Mouse (Mus musculus) A20 (cell line): ENCODE data around the gene Npdc1.
"Not testable (repeated sequence)": the region's sequence is repeated elsewhere in the genome, so short reads cannot be mapped to it uniquely, and the experiment has no call there.

Experiments used
- DNase-seq: peaks from one replicate; pipeline ENCODE4 v3.0.0-alpha.2; 2011; ENCODE audit warnings: low read depth, low spot score

Gene Npdc1

DNA sequence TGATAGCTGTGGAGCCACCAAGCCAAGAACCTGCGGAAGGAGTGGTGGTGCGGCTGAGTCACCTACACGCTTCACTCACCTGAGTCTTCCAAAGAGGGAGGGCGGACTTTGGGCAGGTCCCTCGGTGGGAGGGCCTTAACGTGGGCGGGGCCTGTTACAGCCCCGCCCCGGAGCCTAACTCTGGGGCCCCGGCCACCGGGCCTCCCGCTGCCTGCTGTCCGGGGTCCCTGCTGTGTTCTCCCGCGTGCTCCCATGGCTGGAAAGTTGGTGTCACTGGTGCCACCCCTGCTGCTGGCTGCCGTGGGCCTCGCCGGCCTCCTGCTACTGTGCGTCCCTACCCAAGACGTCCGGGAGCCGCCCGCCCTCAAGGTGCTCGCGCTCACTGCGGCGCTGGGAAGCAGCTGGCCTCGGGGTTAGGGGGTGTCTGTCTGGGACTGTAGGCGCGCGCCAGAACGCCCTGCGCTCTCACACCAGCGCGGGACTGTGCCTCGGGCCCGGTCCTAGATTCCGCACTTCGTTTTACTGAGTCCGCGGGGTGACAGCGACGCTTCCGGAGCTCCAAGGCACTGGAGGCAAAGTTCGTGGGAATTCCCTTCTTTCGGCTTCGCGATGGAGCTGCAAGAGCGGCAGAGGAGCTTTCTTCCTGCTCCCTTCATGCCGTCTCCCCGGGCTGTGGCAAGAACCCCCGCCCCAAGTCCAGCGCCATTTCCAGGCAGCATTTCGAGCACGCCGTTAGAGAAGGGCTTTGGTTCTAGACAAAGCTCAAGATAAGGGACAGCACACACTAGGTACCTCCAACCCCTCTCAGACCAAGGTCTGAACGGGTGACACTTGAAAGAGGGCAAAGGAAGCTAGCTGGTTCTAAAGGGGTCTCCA lies 3.2 kb upstream of the Npdc1 start, which contains the start of gene Entpd2:
Gene Entpd2 (plus strand): TSS at position 154 of the 876 bp plus-strand sequence.
- no peak for DNase-seq

DNA sequence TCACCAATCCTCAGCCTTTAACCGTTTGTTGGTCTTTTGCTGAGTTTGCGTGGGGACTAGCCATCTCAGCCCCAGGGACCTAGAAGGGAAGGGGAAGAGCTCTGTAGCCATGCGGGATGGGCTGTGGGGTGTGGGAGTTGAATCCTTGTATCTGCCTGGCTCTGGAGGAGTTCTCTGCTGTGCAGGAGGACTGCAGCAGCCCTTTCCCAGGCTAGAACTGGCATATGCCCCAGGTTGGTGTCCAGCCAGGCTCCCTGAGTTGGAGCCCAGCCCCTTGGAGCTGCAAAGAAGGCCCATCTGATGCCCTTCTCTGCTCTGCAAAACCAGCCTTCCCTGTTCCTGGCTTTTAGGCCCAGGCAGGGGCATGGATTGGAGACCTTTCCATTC lies 2.6 kb upstream of the Npdc1 start:
- DNase-seq, result no peak

DNA sequence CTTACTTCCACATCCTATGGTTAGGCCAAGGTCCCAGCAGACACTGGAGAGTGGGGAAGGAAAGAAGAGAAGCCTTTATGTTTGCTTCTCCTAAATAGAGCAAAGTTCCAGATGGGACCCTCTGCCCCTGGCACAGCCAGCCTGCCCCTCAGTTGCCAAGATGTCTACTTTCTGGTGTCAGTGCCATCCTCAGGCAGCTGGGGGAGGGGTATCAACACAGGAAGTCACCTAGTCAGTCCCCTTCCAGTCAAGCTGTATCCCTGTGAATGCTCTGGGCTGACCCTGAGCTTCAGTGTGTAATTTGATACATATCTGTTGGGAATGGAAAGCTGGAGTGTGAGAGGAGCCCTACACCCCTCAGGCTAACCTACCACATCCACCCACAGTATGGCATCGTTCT lies 2.1 kb upstream of the Npdc1 start:
- no peak for DNase-seq

DNA sequence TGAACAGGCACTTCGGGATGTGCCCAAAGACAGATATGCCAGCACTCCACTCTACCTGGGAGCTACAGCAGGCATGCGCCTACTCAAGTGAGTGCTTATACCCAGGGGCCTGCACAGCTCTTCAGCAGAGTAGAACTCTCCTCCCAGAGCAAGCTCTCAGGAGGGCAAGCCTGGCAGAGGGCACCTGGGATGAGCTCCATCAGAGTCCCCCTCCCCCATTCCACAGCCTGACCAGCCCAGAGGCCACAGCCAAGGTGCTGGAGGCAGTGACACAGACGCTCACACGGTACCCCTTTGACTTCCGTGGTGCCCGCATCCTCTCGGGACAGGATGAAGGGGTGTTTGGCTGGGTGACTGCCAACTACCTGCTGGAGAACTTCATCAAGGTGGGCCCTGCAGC lies 1.1 kb upstream of the Npdc1 start:
- DNase-seq, result no peak

DNA sequence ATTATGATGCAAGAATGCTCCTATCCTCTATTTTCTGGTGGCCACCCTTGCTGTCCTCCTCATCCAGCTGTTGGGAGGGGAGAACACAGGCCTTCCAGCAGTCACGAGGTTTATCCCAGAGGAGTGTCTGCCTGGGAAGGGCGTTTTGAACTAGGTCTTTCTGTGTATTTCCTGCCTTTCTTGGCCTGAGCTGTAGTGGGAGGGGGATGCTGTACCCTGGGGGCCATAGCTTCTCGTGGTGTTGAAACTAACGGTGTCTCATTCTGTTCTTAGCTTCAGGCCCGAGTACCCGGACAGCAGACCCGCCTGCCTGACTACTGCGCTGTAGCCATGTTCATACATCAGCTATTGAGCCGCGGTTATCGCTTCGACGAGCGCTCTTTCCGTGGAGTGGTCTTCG lies 1.1 kb downstream of the Npdc1 start:
- no peak for DNase-seq

DNA sequence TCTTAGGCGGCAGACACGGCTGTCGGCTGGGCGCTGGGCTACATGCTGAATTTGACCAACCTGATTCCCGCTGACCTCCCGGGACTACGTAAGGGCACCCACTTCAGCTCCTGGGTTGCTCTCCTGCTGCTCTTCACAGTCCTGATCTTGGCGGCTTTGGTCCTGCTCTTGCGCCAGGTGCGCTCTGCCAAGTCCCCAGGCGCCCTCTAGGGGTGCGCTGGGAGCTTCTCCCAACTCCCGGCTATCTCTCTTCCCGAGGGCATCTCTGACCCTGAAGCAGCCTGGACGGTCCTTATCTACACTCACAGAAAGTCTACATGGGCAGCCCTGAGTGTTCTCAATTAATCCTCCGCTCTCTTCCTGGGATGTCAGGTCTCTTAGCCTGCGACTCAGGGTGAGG lies 1.6 kb downstream of the Npdc1 start:
- peak; percentile 44 for DNase-seq

DNA sequence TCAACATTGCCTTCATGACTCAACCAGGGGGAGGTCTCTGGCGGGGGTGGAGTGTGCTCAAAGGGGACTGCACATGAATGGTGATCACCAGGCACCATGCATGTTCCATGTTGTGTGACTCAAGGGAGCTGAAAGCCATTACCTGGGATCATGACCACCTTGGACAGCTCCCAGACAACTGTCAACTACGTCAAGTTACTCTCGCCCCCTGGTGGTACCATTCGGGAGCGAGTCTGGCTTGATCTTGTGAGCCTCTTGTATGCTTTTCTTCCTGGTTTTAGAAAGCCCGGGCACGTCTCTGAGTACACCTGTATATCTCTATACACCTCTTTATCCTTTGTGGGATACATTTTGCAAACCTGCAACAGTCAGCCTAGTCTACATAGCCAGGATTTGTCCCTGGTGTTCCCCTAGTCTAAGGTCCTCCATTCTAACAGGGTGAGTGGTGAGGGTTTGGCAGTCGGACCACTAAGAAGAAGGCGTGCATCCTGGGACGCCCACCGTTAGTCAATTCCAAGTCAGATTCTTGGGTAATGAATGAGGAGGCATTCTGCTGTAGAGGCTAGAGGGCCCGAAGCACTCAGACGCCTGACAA lies 3.3 kb downstream of the Npdc1 start:
- DNase-seq, result peak; percentile 90

DNA sequence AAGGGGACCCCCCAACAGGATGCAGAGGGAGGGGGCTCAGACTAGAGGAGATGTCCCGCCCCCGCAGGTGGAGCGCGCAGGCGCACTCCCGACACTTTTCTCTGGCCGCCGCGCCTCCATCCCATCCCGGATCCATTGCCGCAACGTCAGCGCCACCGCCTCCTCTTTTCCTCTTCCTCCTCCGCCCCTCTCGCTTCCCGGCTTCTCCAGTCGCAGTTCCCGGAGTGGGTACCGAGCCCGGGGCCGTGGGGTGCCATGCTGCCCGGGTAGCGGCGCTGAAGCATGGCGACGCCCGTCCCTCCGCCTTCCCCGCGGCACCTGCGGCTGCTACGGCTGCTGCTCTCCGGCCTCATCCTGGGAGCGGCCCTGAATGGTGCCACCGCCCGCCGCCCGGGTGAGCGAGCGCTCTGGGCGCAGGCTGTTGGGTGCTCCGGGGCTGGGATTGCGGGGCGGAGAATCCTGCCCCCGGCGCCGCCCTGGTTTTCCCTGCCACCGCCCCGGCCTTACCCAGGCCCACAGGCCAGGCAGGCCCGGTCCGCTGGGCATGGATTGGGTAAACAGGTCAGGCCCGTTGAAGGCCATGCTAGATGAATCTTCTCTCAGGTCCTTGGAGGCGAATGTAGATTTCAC lies 3.9 kb downstream of the Npdc1 start:
- peak; percentile 88 for DNase-seq

DNA sequence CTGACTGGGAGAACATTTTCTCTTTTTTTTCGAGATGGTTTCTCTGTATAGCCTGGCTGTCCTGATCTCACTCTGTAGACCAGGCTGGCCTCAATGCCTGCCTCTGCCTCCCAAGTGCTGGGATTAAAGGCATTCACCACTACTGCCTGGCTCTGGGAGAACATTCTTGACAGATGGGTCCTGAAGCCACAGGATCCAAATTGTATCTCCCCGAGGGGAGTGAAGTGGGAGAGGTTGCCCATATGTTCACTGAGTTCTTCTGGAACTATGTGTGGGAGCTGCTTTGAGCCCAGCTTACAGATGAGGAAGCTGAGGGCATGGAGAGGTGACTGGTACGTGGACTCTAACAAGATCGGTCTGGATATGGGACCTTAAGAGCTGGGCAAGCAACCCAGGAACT lies 4.8 kb downstream of the Npdc1 start:
- no peak for DNase-seq

DNA sequence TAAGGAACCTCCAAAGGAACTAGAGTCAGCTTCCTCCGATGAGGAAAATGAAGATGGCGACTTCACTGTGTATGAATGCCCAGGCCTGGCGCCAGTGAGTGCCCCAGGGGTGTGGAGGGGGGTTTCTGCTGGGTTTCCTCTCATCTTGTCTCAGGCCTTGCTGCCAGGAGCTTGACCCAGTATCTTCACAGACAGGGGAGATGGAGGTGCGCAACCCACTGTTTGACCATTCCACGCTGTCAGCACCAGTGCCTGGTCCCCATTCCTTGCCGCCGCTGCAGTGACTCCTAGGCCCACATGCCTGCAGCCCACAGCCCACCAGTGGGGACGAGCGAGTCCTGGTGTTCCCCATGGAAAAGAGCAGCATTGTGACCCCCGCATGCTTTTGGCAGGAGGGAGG lies 9.8 kb downstream of the Npdc1 start:
- DNase-seq, result no peak

DNA sequence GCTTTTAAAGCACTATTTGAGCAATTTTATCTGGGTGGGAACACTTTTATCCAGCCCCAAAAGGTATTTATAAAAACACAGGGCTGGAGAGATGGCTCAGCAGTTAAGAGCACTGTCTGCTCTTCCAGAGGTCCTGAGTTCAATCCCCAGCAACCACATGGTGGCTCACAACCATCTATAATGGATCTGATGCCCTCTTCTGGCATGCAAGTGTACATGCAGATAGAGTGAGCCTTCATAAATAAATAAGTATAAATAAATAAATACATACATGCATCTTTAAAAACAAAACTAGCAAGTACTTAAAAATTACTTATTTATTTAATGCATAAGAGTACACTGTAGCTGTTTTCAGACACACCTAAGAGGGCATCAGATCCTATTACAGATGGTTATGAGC lies 14.3 kb downstream of the Npdc1 start:
- not testable (repeated sequence) for DNase-seq

DNA sequence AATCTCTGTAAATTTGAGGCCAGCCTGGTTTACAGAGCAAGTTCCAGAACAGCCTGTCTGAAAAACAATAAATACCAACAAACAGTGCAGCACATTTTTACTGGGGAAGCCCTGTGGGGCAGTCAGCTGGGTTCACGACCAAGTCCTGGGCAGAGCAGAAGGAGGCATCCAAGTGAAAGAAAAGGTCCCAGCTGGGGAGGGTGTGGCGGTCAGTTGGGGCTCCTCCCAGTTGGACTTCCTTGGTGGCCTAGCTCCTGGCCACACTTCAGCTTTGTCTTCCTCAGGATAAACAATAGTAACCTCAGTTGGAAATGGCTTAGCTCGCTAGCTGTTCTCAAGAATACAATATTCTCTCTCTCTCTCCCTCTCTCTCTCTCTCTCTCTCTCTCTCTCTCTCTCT lies 18.3 kb downstream of the Npdc1 start:
- DNase-seq, result no peak

DNA sequence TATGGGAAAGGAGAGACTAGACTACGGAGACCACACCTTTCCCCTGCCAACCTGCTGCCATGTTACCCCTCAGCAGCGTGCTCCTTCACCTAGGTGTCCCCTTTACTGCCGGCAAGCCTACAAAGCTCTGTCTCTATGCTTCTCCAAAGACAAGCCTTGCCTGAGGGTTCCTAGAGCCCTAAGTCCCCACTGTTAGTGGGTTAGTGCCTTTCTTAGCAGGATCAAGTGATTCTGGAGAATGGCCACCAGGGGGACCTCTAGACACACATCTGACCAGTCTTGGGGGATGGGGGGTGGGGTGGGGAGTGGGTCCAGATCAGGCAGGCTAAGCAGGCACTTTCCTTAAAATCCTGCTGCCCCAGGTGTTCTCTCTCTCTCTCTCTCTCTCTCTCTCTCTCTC lies 22.7 kb downstream of the Npdc1 start:
- peak; percentile 69 for DNase-seq

DNA sequence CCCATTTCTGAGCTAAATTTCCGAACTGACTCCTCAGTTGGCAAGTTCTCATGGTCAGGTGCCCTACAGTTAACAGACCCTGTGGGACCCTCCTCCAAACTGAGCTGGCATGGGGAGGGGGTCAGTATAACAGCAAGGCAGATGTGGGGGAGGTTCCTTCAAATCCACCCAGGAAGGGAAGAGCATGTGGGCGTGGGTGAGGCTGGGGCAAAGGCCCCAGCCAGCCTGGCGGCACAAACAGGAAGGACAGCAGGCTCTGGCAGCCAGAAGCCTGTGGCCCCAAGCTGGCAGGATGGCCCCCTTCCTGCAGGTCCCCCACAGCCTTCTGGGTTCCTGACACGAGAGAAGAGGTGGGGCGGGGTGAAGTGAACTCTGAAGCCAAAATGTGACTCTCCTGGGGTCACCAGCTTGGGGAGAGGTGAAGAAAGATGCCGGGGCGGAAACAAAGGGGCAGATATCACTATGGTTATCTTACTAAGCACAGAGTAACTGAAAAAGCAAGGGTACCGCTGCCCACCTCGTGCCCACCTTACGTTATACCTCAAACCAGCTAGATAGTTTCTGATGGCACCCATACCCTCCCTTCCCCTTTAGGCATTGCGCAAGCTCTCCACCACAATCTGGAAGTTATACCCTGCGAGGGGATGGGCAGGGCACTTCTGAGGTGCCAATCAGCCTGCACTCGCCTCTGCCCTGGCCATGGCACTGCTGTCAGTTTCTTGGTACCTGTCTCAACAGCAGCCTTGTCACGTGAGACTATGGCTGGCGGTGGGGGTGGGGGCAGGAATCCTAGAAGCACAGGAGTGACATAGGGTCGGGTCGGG lies 23.6 kb downstream of the Npdc1 start, which contains the start of gene Fut7:
Gene Fut7 (plus strand): TSS at position 681 of the 824 bp plus-strand sequence.
- no peak for DNase-seq

DNA sequence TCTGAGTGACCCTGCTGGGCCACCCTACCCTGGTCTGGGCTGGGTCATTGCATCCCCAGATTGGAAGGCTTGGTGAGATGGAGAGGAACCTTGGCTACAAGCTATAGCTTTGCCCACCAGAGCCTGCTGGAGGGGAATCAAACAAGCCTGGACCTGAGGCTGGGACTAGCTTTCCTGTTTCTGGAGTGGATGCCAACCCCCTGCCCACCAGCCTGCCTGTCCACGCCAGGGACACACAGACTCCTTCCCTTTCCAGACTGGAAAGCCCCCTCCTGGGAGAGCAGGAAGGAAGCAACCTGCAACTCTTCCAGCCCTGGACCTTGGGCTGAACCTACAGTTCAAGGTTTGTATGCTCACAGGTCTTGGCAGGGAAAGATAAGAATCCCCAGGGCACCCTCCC lies 24.5 kb downstream of the Npdc1 start:
- no peak for DNase-seq

DNA sequence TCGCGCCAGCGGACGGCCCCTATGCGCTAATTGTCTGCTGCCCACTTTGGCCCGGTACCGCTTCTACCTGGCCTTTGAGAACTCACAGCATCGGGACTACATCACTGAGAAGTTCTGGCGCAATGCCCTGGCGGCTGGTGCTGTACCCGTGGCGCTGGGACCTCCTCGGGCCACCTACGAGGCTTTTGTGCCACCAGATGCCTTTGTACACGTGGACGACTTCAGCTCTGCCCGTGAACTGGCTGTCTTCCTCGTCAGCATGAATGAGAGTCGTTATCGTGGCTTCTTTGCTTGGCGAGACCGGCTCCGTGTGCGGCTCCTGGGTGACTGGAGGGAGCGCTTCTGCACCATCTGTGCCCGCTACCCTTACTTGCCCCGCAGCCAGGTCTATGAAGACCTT lies 26.3 kb downstream of the Npdc1 start:
- no peak for DNase-seq

DNA sequence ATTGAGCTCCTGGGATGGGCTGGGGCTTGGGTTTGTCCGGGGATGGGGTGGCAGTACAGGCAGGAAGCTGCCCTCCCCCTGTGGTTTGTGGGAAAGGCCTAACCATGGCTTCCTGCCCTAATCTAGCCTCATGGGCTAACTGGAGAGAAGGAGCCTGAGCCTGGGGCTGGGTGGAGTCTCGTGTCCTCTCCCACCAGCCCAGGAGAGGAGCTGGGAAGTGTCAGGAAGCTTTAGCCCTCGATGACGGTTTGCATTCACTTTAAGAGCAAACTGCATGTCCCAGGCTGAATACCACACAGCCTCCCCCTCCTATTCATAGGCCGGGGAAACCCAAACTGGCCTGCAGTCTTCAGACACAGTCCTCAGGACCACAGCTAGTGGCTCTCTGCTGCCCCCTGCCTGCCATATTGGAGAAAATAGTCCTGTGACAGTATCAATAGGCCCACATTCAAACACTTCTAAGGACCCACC lies 27.6 kb downstream of the Npdc1 start:
- peak; percentile 90 for DNase-seq

DNA sequence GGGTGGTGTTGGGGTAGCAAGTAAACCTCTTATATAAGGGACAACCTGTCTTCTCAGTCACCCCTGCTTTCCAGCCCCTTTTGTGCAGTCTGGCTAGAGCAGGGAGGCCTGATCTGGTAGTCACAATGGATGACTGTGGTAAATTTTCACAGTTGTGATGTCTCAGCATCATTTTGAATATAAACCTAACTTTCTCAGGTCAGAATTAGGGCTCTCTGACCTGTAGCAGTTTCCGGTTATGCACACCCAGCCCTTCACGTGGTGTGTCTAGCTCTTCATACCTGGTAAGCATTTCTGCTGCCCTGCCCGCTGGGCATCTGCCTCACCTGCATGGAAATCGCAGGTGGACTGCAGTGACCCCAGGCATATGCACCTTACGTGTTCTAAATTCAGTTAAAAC lies 28.1 kb downstream of the Npdc1 start:
- DNase-seq, result no peak

DNA sequence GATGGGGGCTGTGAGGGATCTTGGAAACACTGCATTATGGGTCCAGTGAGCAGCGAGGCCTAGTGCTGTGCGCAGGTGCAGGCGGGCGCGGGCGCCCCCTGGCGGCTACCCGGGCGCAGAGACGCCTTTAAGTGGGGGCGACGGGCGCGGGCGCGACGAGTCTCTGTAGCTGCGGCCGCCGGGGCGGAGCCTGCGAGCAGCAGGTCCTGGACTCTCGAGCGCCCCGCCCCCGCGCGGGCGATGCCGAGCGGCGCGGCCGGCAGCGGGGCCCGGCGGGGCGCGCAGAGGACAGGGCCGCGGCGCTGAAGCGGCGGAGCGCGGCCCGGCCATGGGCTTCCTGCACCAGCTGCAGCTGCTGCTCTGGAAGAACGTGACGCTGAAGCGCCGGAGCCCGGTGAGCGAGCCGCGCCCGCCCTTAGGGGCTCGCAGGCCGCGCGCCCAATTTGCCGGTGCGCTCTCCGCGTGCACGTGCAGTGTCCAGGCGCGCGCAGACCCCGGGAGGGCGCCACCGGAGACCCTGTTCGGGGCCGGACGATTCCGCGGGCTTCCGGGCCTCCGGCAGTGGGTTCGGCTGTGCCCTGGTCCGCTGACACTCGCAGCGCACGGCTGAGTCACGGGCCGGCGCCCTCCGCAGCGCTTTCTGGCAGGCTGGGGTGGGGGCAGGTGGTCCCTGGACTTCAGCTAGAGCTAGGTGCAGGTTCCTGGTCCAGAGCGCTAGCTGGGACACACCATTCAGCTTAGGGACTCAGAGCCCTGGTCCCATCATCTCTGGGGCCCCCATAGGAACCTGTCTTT lies 29.5 kb downstream of the Npdc1 start, which contains the start of gene Abca2:
Gene Abca2 (plus strand): TSS at position 262 of the 795 bp plus-strand sequence.
- DNase-seq, result peak; percentile 96

DNA sequence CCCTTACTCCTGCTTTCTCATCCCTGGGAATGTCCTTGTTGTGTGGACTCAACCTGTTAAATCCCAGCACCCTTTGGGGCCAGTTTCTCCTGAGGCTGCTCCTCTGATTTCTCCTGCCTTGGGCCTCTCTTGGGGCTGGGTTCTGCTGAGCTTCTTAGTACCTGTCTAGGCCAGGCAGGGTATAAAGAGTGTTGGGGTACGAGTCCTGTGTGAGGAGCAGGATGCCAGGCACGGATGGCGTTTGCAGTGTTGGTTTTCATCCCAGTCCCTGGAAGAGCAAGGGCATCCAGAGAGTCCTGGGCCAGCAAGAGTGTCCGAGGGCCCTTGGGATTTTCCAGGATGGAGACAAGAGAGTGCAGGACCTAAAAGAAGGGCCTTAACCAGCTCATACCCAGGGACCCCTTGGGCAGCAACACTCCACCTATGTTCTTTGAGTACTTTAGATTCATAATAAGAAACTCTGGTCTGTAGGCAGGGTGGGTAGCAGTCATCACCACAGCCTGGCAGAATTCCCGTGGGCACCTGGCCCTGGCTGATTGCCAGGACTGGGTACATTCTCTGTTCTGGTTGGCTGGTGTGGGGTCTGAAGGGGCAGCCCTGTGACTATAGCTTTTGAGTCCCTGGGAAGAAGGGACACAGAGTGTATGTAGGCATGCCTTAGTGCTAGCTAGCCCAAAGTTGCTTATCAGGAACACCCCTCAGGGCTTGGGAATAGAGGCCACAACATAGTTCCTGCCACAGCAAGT lies 30.5 kb downstream of the Npdc1 start:
- DNase-seq, result no peak
